Mouse (Mus musculus): Measurements from ENCODE around the gene Selenon. TPM values are rescaled to one million over a fixed set of nuclear protein-coding genes. Genes with fewer than 3 reads are reported as not detected.
"Not testable (repeated sequence)": the region's sequence is repeated elsewhere in the genome, so short reads cannot be mapped to it uniquely, and the experiment has no call there.

Selenon gene
- polyA plus RNA-seq, 1 experiment from 2014 or later = 35.3 TPM

DNA sequence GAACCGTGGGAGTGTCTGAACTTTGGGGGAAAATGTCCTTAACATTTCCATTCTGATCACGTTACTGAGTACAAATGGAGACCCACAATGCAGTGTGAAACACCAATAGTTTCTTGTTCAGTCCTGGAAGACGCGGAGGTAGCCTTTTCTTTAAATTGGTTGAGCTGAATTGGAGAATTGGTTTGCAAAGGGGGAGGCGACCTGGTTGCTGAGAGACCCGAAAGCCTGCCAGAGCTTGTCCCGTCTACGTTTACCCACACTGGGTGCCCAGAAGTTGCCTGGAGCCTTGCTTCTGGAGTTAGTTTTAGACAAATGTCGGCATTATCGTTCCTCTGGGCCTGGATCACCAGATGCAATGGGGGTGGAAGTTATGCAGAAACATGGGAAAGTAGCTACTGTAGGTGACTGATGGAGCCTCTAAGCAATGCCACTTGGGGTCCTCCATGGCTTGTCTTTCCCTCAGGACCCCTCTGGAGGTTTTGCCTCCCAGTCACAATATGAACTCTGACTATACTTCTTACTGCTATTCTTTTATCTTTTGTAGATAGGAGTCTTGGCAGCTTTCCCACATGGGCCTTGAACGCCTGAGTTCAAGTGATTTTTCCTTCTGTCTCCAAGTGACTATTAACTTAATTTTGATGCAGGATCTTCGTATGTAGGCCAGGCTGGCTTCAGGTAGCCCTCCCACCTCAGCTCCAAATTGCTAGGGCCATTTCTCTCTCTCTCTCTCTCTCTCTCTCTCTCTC lies 53.8 kb downstream of the Selenon start:
- H3K4me3 ChIP-seq = no peak overlapping the region
- 0 out of 2 replicates have a peak overlapping the region, but pooled peaks have one; percentile 99 for H3K4me2 ChIP-seq
- 62% methylated on average over 12 of the region's 12 CpGs for WGBS
- H3K9ac ChIP-seq = no peak overlapping the region
- H3K27ac ChIP-seq = no peak overlapping the region
- H3K9me3 ChIP-seq = no peaks in the 10 kb centered on the region
- no peaks in the 10 kb centered on the region for H3K36me3 ChIP-seq
- no peak for ATAC-seq (ENCODE audit: borderline replicate concordance, extremely low read depth, low FRiP score, low TSS enrichment)
- H3K4me1 ChIP-seq = peaks cover 40% of the 10 kb centered on the region
- no peaks in the 10 kb centered on the region for H3K27me3 ChIP-seq

DNA sequence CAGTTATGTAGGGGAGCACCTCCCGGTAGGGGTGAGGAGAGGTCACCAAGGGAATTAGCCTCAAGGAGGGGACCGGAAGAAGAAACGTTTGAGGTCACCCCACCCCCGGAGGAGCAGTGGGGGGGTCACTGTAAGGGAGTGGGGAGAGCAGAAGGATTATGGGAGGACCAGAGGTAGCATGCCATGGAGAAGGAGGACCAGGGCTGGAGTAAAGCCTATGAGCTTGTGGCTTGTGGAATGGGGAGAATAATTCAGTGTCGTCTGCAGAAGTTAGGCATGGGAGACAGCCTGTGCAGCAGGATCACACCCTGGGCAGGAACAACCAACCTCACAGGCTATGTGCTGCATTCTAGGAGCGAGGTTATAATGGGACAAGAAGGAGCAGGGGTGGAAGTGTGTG lies 54.7 kb downstream of the Selenon start:
- H3K4me3 ChIP-seq = peak overlapping the region; percentile 57
- WGBS = 11% methylated on average over 6 of the region's 6 CpGs
- peaks cover 40% of the 10 kb centered on the region for H3K4me1 ChIP-seq
- ATAC-seq (ENCODE audit: borderline replicate concordance, extremely low read depth, low FRiP score, low TSS enrichment) = no peak; the same call in 1 of the 2 replicates
- H3K9me3 ChIP-seq = no peaks in the 10 kb centered on the region
- H3K27ac ChIP-seq = no peak overlapping the region
- peak overlapping the region; percentile 49 for H3K9ac ChIP-seq
- no peaks in the 10 kb centered on the region for H3K36me3 ChIP-seq
- no peaks in the 10 kb centered on the region for H3K27me3 ChIP-seq
- peak overlapping the region; percentile 99 for H3K4me2 ChIP-seq

DNA sequence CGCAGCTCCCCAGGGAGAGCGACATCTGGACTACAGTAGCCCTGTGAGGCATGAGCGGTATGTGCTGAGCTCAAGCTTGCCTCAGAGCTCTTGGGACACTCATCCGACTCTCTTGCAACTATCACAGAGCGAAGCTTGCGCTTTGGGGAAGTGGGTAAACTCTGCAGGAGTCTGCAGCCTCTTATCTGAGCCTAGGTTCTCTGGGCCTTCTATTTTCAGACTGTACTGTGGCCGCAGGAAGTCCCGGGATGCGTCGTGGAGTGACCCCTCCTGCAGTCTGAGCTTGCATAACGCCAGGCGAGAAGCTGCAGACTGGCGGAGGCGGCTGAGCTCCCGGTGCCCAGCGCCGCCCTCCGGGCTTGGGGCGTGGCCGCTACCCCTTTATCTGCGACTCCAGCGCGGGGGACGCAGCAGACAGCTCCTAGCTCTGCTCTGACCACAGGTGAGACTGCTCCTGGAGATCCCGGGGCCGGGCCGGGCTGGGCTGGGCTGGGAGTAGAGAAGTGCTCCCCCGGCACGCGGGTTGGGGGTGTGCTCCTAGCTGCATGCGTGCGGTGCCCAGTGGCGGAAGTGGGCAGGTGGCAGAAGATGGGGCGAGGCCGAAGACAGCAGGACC lies 55.3 kb downstream of the Selenon start, which contains the start of gene Paqr7:
Gene Paqr7, plus strand, starts transcription at position 103 of the 616 bp plus-strand sequence.
- Histone ChIP-seq H3K4me3 (peak within 1 kb of the TSS; percentile 57), H3K4me2 (peak within 1 kb of the TSS; percentile 99), H3K9ac (peak within 1 kb of the TSS; percentile 49), H3K4me1 (peaks cover 40% of the 10 kb centered on the region), H3K27ac (peak within 1 kb of the TSS; percentile 73), H3K36me3 (no peaks in the 10 kb centered on the region), H3K9me3 (no peaks in the 10 kb centered on the region), H3K27me3 (no peaks in the 10 kb centered on the region)
- ATAC-seq (ENCODE audit: borderline replicate concordance, extremely low read depth, low FRiP score, low TSS enrichment) = peak; percentile 71
- WGBS = 3% methylated on average over 35 of the region's 35 CpGs

DNA sequence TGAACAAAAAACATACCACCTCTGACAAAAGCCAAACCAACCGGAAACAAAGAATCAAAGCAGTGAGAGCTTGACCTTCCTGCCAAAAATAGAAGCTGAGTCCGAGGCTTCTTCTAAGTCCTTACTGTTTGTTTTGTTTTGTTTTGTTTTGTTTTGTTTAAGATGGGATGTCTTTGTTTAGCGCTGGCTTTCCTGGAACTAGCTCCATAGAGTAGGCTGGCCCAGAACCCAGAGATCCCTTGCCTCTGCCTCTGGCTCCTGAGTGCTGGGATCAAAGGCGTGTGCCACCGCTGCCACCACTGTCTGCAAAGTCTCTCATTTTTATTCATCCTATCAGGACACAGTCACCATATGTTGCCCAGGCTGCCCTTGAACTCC lies 56.4 kb downstream of the Selenon start:
- WGBS = 57% methylated on average over 5 of the region's 5 CpGs
- H3K27me3 ChIP-seq = no peaks in the 10 kb centered on the region
- no peak overlapping the region for H3K4me3 ChIP-seq
- ATAC-seq (ENCODE audit: borderline replicate concordance, extremely low read depth, low FRiP score, low TSS enrichment) = no peak
- peaks cover 40% of the 10 kb centered on the region for H3K4me1 ChIP-seq
- peak overlapping the region; percentile 26; the same call in 1 of the 2 replicates for H3K27ac ChIP-seq
- no peaks in the 10 kb centered on the region for H3K9me3 ChIP-seq
- H3K4me2 ChIP-seq = no peak overlapping the region
- H3K9ac ChIP-seq = no peak overlapping the region
- no peaks in the 10 kb centered on the region for H3K36me3 ChIP-seq

DNA sequence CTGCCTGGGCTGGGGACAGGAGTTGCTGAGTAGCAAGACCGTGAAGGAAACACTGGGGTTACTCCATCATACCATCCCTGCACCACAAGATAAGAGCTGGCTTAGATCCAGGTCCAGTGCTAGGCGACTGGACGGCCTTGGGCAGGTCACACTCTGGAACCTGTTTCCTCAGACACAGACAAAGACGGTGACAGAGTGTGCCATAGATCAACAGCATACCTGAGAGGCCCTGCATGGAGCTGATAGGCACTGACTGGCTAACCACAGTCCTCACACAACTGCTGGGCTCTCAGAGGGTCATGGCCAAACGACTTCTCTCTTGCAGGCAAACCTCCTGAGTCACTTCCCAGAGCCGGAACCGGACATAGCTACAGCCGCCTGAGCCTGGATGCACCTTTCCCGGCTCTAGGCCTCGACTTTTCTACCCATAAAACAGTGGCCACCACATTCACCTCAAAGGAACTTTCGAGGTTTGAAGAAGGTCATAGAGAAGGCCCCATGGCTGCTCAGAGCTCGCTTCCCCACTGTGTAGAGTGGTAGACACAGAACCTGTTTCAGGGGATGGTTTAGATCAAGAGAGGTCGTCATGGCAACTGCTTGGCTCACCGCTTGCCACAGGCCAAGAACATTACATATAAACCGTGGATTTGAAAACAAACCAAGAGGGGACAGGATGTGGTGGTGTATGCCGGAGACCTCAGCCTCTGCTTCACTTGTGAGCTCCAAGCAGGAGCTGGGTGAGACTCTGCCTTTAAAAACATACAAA lies 57.0 kb downstream of the Selenon start:
- H3K36me3 ChIP-seq = no peaks in the 10 kb centered on the region
- H3K4me1 ChIP-seq = peaks cover 43% of the 10 kb centered on the region
- H3K9me3 ChIP-seq = no peaks in the 10 kb centered on the region
- no peak for ATAC-seq (ENCODE audit: borderline replicate concordance, extremely low read depth, low FRiP score, low TSS enrichment)
- peak overlapping the region; percentile 26; the same call in 1 of the 2 replicates for H3K27ac ChIP-seq
- no peaks in the 10 kb centered on the region for H3K27me3 ChIP-seq
- WGBS = 50% methylated on average over 16 of the region's 16 CpGs
- no peak overlapping the region for H3K4me3 ChIP-seq
- H3K9ac ChIP-seq = no peak overlapping the region
- no peak overlapping the region for H3K4me2 ChIP-seq

DNA sequence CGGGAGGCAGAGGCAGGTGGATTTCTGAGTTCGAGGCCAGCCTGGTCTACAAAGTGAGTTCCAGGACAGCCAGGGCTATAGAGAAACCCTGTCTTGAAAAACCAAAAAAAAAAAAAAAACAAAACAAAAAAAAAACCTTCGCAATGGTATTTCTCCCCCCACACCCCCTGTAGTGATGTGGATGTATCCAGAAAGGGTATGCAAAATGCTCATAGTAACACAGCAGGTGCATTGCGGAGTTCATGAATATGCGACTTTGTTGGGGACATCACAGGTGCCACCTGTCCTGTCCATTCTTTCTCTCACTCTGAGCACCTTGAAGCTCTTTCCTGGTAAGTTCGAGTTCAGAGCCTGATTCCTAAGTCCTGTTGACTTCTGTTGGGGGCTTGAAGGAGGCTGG lies 57.8 kb downstream of the Selenon start:
- ATAC-seq (ENCODE audit: borderline replicate concordance, extremely low read depth, low FRiP score, low TSS enrichment); H3K4me2 ChIP-seq; H3K36me3 ChIP-seq; H3K27ac ChIP-seq; H3K4me3 ChIP-seq; H3K9ac ChIP-seq; H3K9me3 ChIP-seq; H3K27me3 ChIP-seq: not testable (repeated sequence)
- peaks cover 44% of the 10 kb centered on the region for H3K4me1 ChIP-seq
- WGBS = 87% methylated on average over 6 of the region's 6 CpGs

DNA sequence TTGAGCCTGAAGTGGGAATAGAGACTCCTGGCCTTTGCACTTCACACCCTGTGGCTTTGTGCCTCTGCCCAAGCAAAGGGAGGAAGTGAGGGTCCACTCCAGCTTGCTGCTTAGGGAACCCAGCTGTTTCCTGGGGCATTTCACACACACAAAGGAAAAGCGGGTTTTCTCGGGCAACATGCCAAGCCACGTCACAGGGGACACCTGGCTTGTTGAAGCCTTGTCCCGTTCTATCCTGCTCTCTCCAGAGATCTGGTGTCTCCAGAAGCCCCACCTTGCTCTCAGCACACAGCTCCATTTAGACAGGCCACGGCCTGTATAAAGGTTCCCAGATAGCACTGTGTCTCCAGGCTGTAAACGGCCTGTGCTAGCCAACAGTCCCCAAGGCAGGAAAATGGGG lies 60.2 kb downstream of the Selenon start:
- no peak for ATAC-seq (ENCODE audit: borderline replicate concordance, extremely low read depth, low FRiP score, low TSS enrichment)
- WGBS = 44% methylated on average over 6 of the region's 6 CpGs

DNA sequence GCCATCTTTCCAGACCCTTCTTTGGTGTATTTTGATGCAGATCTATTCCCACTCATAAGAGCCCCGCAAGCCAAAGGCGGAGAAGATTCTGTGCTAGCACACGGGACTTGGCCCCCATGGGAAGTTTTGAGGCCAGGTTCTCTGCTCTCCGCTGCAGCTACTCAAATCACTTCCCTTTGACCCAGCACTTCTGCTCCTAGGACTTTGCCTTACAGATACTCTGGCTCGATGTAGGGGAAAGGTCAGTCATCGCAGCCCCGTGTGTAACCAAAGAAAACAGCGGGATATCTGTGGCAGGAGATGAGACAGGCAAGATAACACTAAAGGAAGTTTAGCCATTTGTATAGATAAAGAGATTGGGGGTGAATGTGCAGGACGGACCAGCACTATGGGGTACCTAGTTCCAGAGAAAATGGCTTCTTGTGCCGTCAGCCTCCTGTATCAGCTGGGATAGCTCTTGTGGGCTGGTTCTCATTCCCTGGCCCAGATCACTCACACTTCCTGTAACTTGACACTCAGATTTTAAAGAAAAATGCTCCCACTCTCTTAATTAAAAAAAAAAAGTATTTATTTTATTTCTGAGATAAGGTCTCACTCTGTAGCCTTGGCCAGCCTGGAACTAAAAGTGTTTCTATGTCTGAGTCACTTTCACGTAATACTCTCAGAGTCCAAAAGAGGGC lies 61.8 kb downstream of the Selenon start:
- H3K9ac ChIP-seq = no peak overlapping the region
- H3K4me1 ChIP-seq = peaks cover 23% of the 10 kb centered on the region
- no peak for ATAC-seq (ENCODE audit: borderline replicate concordance, extremely low read depth, low FRiP score, low TSS enrichment)
- WGBS = 62% methylated on average over 11 of the region's 11 CpGs
- H3K9me3 ChIP-seq = no peaks in the 10 kb centered on the region
- H3K27me3 ChIP-seq = no peaks in the 10 kb centered on the region
- no peak overlapping the region for H3K4me3 ChIP-seq
- no peak overlapping the region for H3K4me2 ChIP-seq
- H3K36me3 ChIP-seq = no peaks in the 10 kb centered on the region
- no peak overlapping the region for H3K27ac ChIP-seq

More for the DNA sequence above, 60.2 kb downstream of the Selenon start:
- Histone ChIP-seq H3K9me3 (no peaks in the 10 kb centered on the region), H3K27ac (no peak overlapping the region), H3K27me3 (no peaks in the 10 kb centered on the region), H3K9ac (no peak overlapping the region), H3K4me2 (no peak overlapping the region), H3K36me3 (no peaks in the 10 kb centered on the region), H3K4me1 (peaks cover 39% of the 10 kb centered on the region), H3K4me3 (no peak overlapping the region)

DNA sequence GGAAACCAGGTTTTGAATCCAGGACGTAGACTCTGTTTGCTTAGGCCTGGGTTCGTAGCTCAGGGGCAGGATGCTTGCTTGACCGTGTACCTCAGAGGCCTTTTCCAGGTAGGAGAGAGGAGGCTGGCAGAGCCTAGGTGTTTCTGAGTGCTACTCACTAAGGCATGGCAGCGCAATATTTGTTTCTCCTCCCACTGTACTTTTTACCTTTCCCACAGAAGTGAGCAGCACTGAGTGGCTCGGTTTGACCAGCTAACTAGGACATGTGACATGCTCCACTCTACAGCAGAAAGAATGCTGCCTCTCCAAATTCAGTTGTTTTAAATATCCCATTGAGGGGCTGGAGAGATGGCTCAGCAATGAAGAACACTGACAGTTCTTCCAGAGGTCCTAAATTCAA lies 63.8 kb downstream of the Selenon start:
- no peak overlapping the region for H3K9ac ChIP-seq
- H3K27me3 ChIP-seq = no peaks in the 10 kb centered on the region; the same call in 1 of the 2 replicates
- peak; percentile 36; the same call in 1 of the 2 replicates for ATAC-seq (ENCODE audit: borderline replicate concordance, extremely low read depth, low FRiP score, low TSS enrichment)
- H3K27ac ChIP-seq = no peak overlapping the region
- no peak overlapping the region for H3K4me3 ChIP-seq
- H3K4me1 ChIP-seq = 0 out of 2 replicates have a peak, but pooled peaks cover 15% of the 10 kb centered on the region
- H3K9me3 ChIP-seq = no peaks in the 10 kb centered on the region
- 66% methylated on average over 5 of the region's 5 CpGs for WGBS
- no peaks in the 10 kb centered on the region for H3K36me3 ChIP-seq
- no peak overlapping the region for H3K4me2 ChIP-seq

All from lung, embryonic 15.5 days (tissue).